In the genomic region with DNA sequence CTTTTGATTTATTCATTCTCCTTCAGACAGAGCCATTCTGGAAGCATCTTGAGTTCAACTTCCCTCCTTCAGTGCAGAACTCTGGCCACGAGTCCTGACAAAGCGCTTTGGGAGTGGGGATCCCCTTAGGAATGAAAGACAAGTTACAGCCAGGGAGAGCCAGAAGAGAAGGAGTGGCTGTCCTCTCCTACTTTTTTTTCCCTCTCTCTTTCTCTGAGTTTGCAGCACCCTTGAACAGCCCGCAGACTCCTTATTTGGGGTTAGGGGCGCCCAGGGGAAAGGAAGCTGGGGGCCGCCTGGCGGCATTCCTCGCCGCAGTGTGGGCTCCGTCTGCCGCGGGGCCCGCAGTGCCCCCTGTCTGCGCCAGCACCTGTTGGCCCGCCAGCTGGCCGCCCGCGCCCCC, we compare ENCODE assay signal across 8 mouse cellular contexts. TPM values are rescaled to one million over a fixed set of nuclear protein-coding genes. Genes with fewer than 3 reads are reported as not detected.
A peak's percentile ranks its signal among the peaks of the same experiment; 100 is the strongest.
DNase-seq lines count a peak whose midpoint lies in the region; ATAC-seq and TF ChIP-seq lines count a peak whose summit lies in the region.

A gene (plus strand): TSS at position 266 of the 403 bp plus-strand sequence.

- no peak for TF ChIP-seq POLR2A in cortical plate, adult 2 months (IDR thresholded peaks at IDR 0.05; ENCODE audit: extremely low read depth, insufficient read depth, low read length)

- no peaks in the 10 kb centered on the region for H3K36me3 ChIP-seq in hindbrain, embryonic 14.5 days (replicated peaks; ENCODE audit: control insufficient read depth, insufficient read depth)
- no peaks in the 10 kb centered on the region for H3K36me3 ChIP-seq in midbrain, postnatal 0 days (ENCODE audit: insufficient read depth, low read length)

- H3K9me3 ChIP-seq in hindbrain, embryonic 14.5 days (ENCODE audit: control insufficient read depth, low read length) = no peaks in the 10 kb centered on the region
- no peaks in the 10 kb centered on the region for H3K9me3 ChIP-seq in midbrain, postnatal 0 days (ENCODE audit: low read length)

- H3K4me2 ChIP-seq in hindbrain, embryonic 14.5 days (replicated peaks) = peak within 1 kb of the TSS; percentile 96
- peak within 1 kb of the TSS; percentile 78 for H3K4me2 ChIP-seq in midbrain, postnatal 0 days (ENCODE audit: low read depth, low read length, poor library complexity, severe bottlenecking)

- intact Hi-C loops in left cerebral cortex, postnatal 4 days (cut with DNase I) = loop anchor here (5.0 to 10.0 kb wide), 2 partner anchors 746 to 889 kb away; no protein-coding TSS in a partner anchor

- H3K4me1 ChIP-seq in cortical plate, adult 2 months (ENCODE audit: control insufficient read depth, insufficient read depth, low read length) = peaks cover 2% of the 10 kb centered on the region; the same call in 1 of the 2 replicates
- 0 out of 2 replicates have a peak, but pooled peaks cover 11% of the 10 kb centered on the region for H3K4me1 ChIP-seq in hindbrain, embryonic 14.5 days (replicated peaks; ENCODE audit: control insufficient read depth, insufficient read depth, low read length)
- 0 out of 2 replicates have a peak, but pooled peaks cover 6% of the 10 kb centered on the region for H3K4me1 ChIP-seq in midbrain, postnatal 0 days (ENCODE audit: insufficient read depth, low read length)

- no peaks in the 10 kb centered on the region for H3K27me3 ChIP-seq in hindbrain, embryonic 14.5 days (ENCODE audit: control insufficient read depth, insufficient read depth, low read length)
- no peaks in the 10 kb centered on the region for H3K27me3 ChIP-seq in midbrain, postnatal 0 days (ENCODE audit: insufficient read depth, low read length)

- H3K27ac ChIP-seq in cortical plate, adult 2 months (ENCODE audit: insufficient read depth, low read length) = peak within 1 kb of the TSS; percentile 88
- peak within 1 kb of the TSS; percentile 65 for H3K27ac ChIP-seq in hindbrain, embryonic 14.5 days
- peak within 1 kb of the TSS; percentile 60 for H3K27ac ChIP-seq in midbrain, postnatal 0 days (ENCODE audit: low read depth, low read length)

- 2% methylated on average over 15 of the region's 17 CpGs for WGBS in hindbrain, embryonic 14.5 days
- 1% methylated on average over 13 of the region's 17 CpGs for WGBS in midbrain, postnatal 0 days

- DNase-seq in left cerebral cortex, postnatal 4 days = no peak
- DNase-seq in left cerebral cortex, adult 18-20 months (ENCODE audit: low spot score in 2 of 2) = no peak
- DNase-seq in hindbrain, embryonic 14.5 days (ENCODE audit: low spot score) = no peak
- no peak for DNase-seq in midbrain, postnatal 0 days (ENCODE audit: low spot score)
- DNase-seq in c-Kit-positive CD71-positive TER-119-positive erythroid progenitor cells, embryonic 14.5 days (ENCODE audit: low spot score) = no peak
- DNase-seq in cerebellum, adult 11 months = no peak
- no peak for DNase-seq in kidney, adult 18-20 months

- H3K4me3 ChIP-seq in cortical plate, adult 2 months (ENCODE audit: insufficient read depth, low read length) = peak within 1 kb of the TSS; percentile 93
- peak within 1 kb of the TSS; percentile 82 for H3K4me3 ChIP-seq in hindbrain, embryonic 14.5 days (replicated peaks; ENCODE audit: low read length)
- H3K4me3 ChIP-seq in midbrain, postnatal 0 days (ENCODE audit: low read depth, low read length) = peak within 1 kb of the TSS; percentile 85

- ATAC-seq in hindbrain, embryonic 14.5 days (ENCODE audit: low FRiP score) = no peak; the same call in 1 of the 2 replicates
- ATAC-seq in midbrain, postnatal 0 days (ENCODE audit: low FRiP score) = peak; percentile 69; the same call in 1 of the 2 replicates

- TF ChIP-seq CTCF in cortical plate, adult 2 months (IDR thresholded peaks at IDR 0.05; ENCODE audit: extremely low read depth, insufficient read depth, low read length) = no peak
- no peak for TF ChIP-seq CTCF in midbrain, postnatal 0 days (IDR thresholded peaks at IDR 0.05)

- peak within 1 kb of the TSS; percentile 74 for H3K9ac ChIP-seq in hindbrain, embryonic 14.5 days
- H3K9ac ChIP-seq in midbrain, postnatal 0 days (replicated peaks; ENCODE audit: low read length, poor library complexity, severe bottlenecking) = peak within 1 kb of the TSS; percentile 71

RNA-seq across cellular contexts. Expression of the gene that starts here (rescaled TPM):
- total RNA-seq in left cerebral cortex, postnatal 4 days (2021) = 10 to 100 TPM; 12.9 to 14.0 TPM
- 1 to 10 TPM; 6.7 to 7.8 TPM for total RNA-seq in left cerebral cortex, adult 18-20 months (2021)
- 4.6 and 4.9 TPM in 2 replicates for polyA plus RNA-seq in cortical plate, adult 2 months (2012; rRNA removed)
- polyA plus RNA-seq in hindbrain, embryonic 14.5 days (2014; fragmentation: Nextera tagmentation; extraction: Ambion mirVana) = 6.5 TPM in 2 replicates
- 3.0 and 3.5 TPM in 2 replicates for total RNA-seq in midbrain, postnatal 0 days (2014; rRNA removed)
- 2.9 and 3.7 TPM in 2 replicates for polyA plus RNA-seq in midbrain, postnatal 0 days (2015; fragmentation: Nextera tagmentation; extraction: Ambion mirVana)
